Mouse (Mus musculus): ENCODE measurements around the gene Plxdc2.

Plxdc2 gene

GRCm38 (mm10) chr2:16356106-16356818, at the start of gene Plxdc2:
Gene Plxdc2 (plus strand): TSS chr2:16356304.
- DNase-seq, result peak; percentile 82 to 86

DNA sequence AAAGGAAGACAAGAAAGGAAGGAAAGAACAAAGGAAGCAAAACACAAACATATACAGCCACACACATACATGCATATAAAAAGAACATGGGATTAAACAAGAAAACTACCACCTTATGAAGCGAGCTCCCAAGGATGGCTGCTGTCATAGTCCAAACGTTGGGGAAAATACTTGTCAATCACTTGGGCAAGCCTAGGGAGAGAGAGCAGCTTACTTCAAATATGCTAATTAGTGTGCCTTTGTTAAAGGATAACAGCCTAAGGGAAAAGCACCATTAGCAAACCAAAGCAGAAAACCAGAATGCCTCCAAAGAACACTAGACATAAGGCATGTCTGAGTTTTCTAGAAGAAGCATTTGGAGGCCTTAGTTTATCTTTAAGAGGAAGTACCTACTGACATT, 45.7 kb upstream of the Plxdc2 start:
- no peak for DNase-seq

GRCm38 (mm10) chr2:16312400-16313070, 43.6 kb upstream of the Plxdc2 start:
- DNase-seq, result peak in 1 of 2 experiments; percentile 7

DNA sequence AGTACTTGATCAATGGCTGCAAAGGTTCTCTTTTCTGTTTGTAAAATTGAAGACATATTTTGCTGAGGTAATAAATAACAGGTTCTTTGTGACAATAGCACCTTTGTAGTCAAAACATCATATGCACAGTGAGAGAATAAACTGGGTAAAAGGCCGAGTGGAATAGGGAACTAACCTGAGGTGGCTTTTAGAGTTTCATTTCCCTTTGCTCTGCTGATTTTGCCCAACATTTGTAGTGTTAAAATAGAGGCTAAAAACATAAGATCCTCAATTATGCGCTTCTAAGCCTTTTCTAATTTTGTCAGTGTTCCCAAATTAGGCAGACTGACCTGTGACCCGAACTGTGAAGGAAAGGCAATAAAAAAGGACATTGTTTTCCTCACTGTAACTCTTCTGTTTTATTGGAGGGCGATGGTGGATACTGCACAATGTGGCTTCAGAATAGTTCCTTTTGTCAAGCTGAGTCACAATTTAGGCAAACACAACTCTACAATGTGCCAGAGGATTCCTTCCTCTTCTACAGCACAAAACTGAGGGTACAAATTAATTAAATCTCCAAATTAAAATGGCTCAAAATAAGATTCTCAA, 20.8 kb upstream of the Plxdc2 start:
- no peak for DNase-seq

GRCm38 (mm10) chr2:16344564-16344963, 11.5 kb upstream of the Plxdc2 start:
- no peak for DNase-seq

DNA sequence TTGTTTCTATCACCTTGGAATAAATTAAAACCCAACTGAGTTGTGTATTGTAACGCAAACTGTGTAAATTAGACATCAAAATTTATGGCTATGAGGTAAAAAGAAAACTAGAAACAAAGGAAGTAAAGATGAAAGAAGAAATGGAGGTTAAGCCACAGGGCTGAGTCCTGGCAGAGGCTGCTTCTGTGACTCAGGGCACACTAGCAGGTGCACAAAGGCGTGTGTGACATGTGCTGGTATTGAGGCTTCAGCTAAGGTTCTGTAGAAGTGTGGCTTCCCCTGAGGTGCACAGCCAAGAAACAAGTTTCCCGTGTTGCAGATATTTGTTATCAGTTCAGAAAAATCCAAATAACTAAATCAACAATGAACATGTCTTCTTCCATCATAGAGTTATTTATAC, 5.0 kb upstream of the Plxdc2 start:
- DNase-seq, result peak; percentile 46 to 78

- DNase-seq, result peak; percentile 79 to 84
These were observed 446 bp upstream of the Plxdc2 start for GRCm38 (mm10) chr2:16355611-16356105.

- peak; percentile 51 to 66 for DNase-seq
These were observed 1.1 kb downstream of the Plxdc2 start for GRCm38 (mm10) chr2:16356921-16357837.

GRCm38 (mm10) chr2:16357946-16358345, 1.8 kb downstream of the Plxdc2 start:
- no peak for DNase-seq

GRCm38 (mm10) chr2:16359341-16359928, 3.3 kb downstream of the Plxdc2 start:
- no peak for DNase-seq

GRCm38 (mm10) chr2:16364749-16365148, 8.6 kb downstream of the Plxdc2 start:
- DNase-seq, result no peak

- DNase-seq, result no peak
These were observed 9.8 kb downstream of the Plxdc2 start for GRCm38 (mm10) chr2:16365830-16366401.

- no peak for DNase-seq
These were observed 14.3 kb downstream of the Plxdc2 start for GRCm38 (mm10) chr2:16370419-16370818.

- no peak for DNase-seq
These were observed 18.2 kb downstream of the Plxdc2 start for GRCm38 (mm10) chr2:16374288-16374687.

- no peak for DNase-seq
These were observed 30.1 kb downstream of the Plxdc2 start for GRCm38 (mm10) chr2:16386206-16386605.

GRCm38 (mm10) chr2:16386692-16387091, 30.6 kb downstream of the Plxdc2 start:
- no peak for DNase-seq

GRCm38 (mm10) chr2:16387787-16388186, 31.7 kb downstream of the Plxdc2 start:
- no peak for DNase-seq

GRCm38 (mm10) chr2:16397501-16397900, 41.4 kb downstream of the Plxdc2 start:
- DNase-seq, result no peak

DNA sequence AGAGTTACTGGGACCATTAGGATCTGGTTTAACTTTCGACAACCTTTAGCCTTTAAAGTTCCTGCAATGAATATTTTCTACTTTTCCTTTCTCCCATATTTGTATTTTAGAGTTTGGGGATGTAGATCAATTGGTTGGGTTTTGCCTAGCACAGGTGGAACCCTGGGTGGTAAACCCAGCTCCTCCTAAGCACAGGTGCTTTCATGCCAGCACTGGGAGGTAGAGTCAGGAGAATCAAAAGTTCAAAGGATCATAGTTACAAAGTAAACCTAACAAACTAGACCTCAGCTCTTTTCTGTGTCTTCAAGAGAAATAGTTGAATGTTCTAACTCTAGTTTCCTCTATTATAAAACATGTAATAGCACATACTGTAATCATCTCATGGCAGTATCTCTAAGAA, 41.9 kb downstream of the Plxdc2 start:
- no peak for DNase-seq

DNA sequence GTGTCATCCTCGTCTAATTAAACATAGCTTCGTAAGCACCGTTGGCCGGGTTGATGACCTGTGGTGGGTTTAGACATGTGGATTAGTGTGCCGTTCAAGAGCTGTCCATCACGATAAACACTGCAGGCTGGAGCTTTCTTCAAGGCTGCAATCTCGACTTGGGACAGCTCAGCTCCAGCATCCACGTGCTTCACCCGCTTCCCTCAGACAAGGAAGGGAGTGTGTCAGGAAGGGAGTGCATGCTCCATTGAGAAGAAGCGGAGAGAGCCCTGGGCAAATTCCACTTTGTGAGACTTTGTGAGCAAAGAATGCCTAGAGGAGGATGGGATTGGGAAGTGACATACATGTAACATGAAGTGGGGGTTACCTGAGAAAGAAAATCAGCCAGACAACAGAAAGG, 42.8 kb downstream of the Plxdc2 start:
- DNase-seq, result no peak

DNA sequence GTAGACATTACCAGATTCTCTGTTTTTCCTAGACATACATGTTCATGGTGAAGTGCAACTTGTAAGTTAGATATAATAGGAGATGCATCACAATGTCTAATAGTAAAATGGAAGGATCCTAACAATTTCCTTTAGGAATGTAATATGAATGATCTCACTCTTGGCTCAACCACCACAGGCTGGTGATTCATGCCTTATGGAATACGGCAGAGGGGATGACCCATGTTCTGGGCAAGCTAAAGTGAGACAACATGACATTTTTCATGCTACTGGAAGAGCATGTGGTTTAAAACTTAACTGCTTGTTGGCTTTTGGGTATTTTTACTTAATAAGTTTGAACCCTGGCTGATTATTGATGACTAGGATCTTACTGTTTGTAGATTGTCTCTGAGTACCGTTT, 50.4 kb downstream of the Plxdc2 start:
- no peak for DNase-seq

Data from thymus, postnatal 36 days (tissue).